ENCODE assay signal across 22 mouse cellular contexts in genomic region chr1:172539827-172540226, GRCm38 (mm10). TPM values are rescaled to one million over a fixed set of nuclear protein-coding genes. Genes with fewer than 3 reads are reported as not detected.
DNase-seq lines count a peak whose midpoint lies in the region; ATAC-seq and TF ChIP-seq lines count a peak whose summit lies in the region.
"Had no signal": no experiment of that assay in that cellular context is flagged by ENCODE, and none has a peak within 500 bp of the region (broad histone marks: within the 10 kb centered on the region; RNA-seq: fewer than 3 reads in every experiment).

No protein-coding gene starts in this region.

- H3K4me2 ChIP-seq in intestine, embryonic 15.5 days (replicated peaks) = no peak overlapping the region
- no peak overlapping the region for H3K4me2 ChIP-seq in intestine, embryonic 16.5 days (ENCODE audit: low read depth, low read length)
- no peak overlapping the region for H3K4me2 ChIP-seq in forebrain, embryonic 14.5 days (ENCODE audit: low read length)
- H3K4me2 ChIP-seq in limb, embryonic 13.5 days (replicated peaks) = no peak overlapping the region
- H3K4me2 ChIP-seq in stomach, embryonic 15.5 days = no peak overlapping the region
- H3K4me2 ChIP-seq: liver, embryonic 13.5 days had no signal

- 0 out of 2 replicates have a peak, but pooled peaks have one; percentile 31 for ATAC-seq in intestine, embryonic 15.5 days
- no peak; the same call in 1 of the 2 replicates for ATAC-seq in intestine, embryonic 16.5 days
- peak; percentile 49 for ATAC-seq in forebrain, embryonic 14.5 days
- 0 out of 2 replicates have a peak, but pooled peaks have one; percentile 49 for ATAC-seq in limb, embryonic 13.5 days (ENCODE audit: low FRiP score, low read depth)
- ATAC-seq in stomach, embryonic 15.5 days (ENCODE audit: insufficient read depth, low FRiP score, low read depth) = peak; percentile 47; the same call in 1 of the 2 replicates
- ATAC-seq: CD4-positive, CD25-positive, alpha-beta regulatory T cell, adult 4 months had no signal

- no peaks in the 10 kb centered on the region for H3K9me3 ChIP-seq in intestine, embryonic 15.5 days
- no peaks in the 10 kb centered on the region for H3K9me3 ChIP-seq in intestine, embryonic 16.5 days (ENCODE audit: control insufficient read depth, low read length)
- no peaks in the 10 kb centered on the region for H3K9me3 ChIP-seq in forebrain, embryonic 14.5 days (replicated peaks; ENCODE audit: control insufficient read depth, low read length)
- H3K9me3 ChIP-seq in limb, embryonic 13.5 days = no peaks in the 10 kb centered on the region
- no peaks in the 10 kb centered on the region for H3K9me3 ChIP-seq in stomach, embryonic 15.5 days
- H3K9me3 ChIP-seq: liver, embryonic 13.5 days had no signal

- H3K27me3 ChIP-seq in intestine, embryonic 15.5 days (replicated peaks) = no peaks in the 10 kb centered on the region
- H3K27me3 ChIP-seq in intestine, embryonic 16.5 days (replicated peaks; ENCODE audit: control insufficient read depth, insufficient read depth, low read length) = no peaks in the 10 kb centered on the region
- H3K27me3 ChIP-seq in forebrain, embryonic 14.5 days (replicated peaks; ENCODE audit: control insufficient read depth, insufficient read depth, low read length) = no peaks in the 10 kb centered on the region
- peaks cover 13% of the 10 kb centered on the region; the same call in 1 of the 2 replicates for H3K27me3 ChIP-seq in limb, embryonic 13.5 days
- H3K27me3 ChIP-seq in stomach, embryonic 15.5 days (replicated peaks) = no peaks in the 10 kb centered on the region

- DNase-seq in forebrain, embryonic 14.5 days (ENCODE audit: low spot score) = peak; percentile 47
- no peak for DNase-seq in gastrocnemius, adult 2 months
- no peak for DNase-seq in layer of hippocampus, adult 18-20 months (ENCODE audit: low spot score in 2 of 2)
- DNase-seq: adrenal gland, postnatal 10 days; cerebellum, adult 9-11 months; gastrocnemius, postnatal 10 days; heart, postnatal 10 days; kidney, postnatal 10 days; liver, embryonic 13.5 days; right cerebral cortex, postnatal 4 days; thymus, adult 2 months had no signal

- TF ChIP-seq CTCF in gastrocnemius, adult 2 months (IDR thresholded peaks at IDR 0.05) = no peak

- H3K4me1 ChIP-seq in intestine, embryonic 15.5 days (replicated peaks) = no peaks in the 10 kb centered on the region
- H3K4me1 ChIP-seq in intestine, embryonic 16.5 days (ENCODE audit: control insufficient read depth, insufficient read depth, low read length) = no peaks in the 10 kb centered on the region
- peaks cover 8% of the 10 kb centered on the region for H3K4me1 ChIP-seq in forebrain, embryonic 14.5 days (ENCODE audit: control insufficient read depth, insufficient read depth, low read length)
- peaks cover 21% of the 10 kb centered on the region for H3K4me1 ChIP-seq in limb, embryonic 13.5 days
- no peaks in the 10 kb centered on the region for H3K4me1 ChIP-seq in stomach, embryonic 15.5 days
- H3K4me1 ChIP-seq: liver, embryonic 13.5 days; megakaryocyte, embryonic 14.5 days had no signal

- intact Hi-C loops in gastrocnemius, adult 2 months (cut with DNase I) = no loop called here

- 64% methylated on average over 6 of the region's 6 CpGs for WGBS in intestine, embryonic 15.5 days
- 61% methylated on average over 6 of the region's 6 CpGs for WGBS in intestine, embryonic 16.5 days
- WGBS in forebrain, embryonic 14.5 days = 39% methylated on average over 6 of the region's 6 CpGs
- WGBS in limb, embryonic 13.5 days = 22% methylated on average over 6 of the region's 6 CpGs
- WGBS in stomach, embryonic 15.5 days = 56% methylated on average over 6 of the region's 6 CpGs

- H3K27ac ChIP-seq in intestine, embryonic 15.5 days = no peak overlapping the region
- H3K27ac ChIP-seq in intestine, embryonic 16.5 days (ENCODE audit: low read length) = no peak overlapping the region
- peak overlapping the region; percentile 53; the same call in 1 of the 2 replicates for H3K27ac ChIP-seq in forebrain, embryonic 14.5 days (ENCODE audit: low read depth, low read length)
- H3K27ac ChIP-seq in limb, embryonic 13.5 days = no peak overlapping the region
- H3K27ac ChIP-seq in stomach, embryonic 15.5 days = no peak overlapping the region
- no peak overlapping the region for H3K27ac ChIP-seq in gastrocnemius, adult 2 months
- H3K27ac ChIP-seq: liver, embryonic 13.5 days had no signal

- no peaks in the 10 kb centered on the region for H3K36me3 ChIP-seq in intestine, embryonic 15.5 days
- no peaks in the 10 kb centered on the region for H3K36me3 ChIP-seq in intestine, embryonic 16.5 days (ENCODE audit: control insufficient read depth, insufficient read depth, low read length)
- no peaks in the 10 kb centered on the region for H3K36me3 ChIP-seq in forebrain, embryonic 14.5 days (ENCODE audit: control insufficient read depth, insufficient read depth, low read length)
- H3K36me3 ChIP-seq in limb, embryonic 13.5 days = no peaks in the 10 kb centered on the region
- H3K36me3 ChIP-seq in stomach, embryonic 15.5 days = no peaks in the 10 kb centered on the region
- H3K36me3 ChIP-seq: liver, embryonic 13.5 days had no signal

- H3K9ac ChIP-seq in intestine, embryonic 15.5 days = no peak overlapping the region
- no peak overlapping the region for H3K9ac ChIP-seq in intestine, embryonic 16.5 days (ENCODE audit: low read depth, low read length)
- H3K9ac ChIP-seq in forebrain, embryonic 14.5 days (ENCODE audit: low read length) = no peak overlapping the region
- no peak overlapping the region for H3K9ac ChIP-seq in limb, embryonic 13.5 days
- no peak overlapping the region for H3K9ac ChIP-seq in stomach, embryonic 15.5 days
- H3K9ac ChIP-seq: liver, embryonic 13.5 days had no signal

- H3K4me3 ChIP-seq in intestine, embryonic 15.5 days (replicated peaks) = no peak overlapping the region
- no peak overlapping the region for H3K4me3 ChIP-seq in intestine, embryonic 16.5 days (ENCODE audit: low read length)
- no peak overlapping the region for H3K4me3 ChIP-seq in forebrain, embryonic 14.5 days (ENCODE audit: low read depth, low read length)
- no peak overlapping the region for H3K4me3 ChIP-seq in limb, embryonic 13.5 days
- no peak overlapping the region for H3K4me3 ChIP-seq in stomach, embryonic 15.5 days (replicated peaks)
- H3K4me3 ChIP-seq in gastrocnemius, adult 2 months = no peak overlapping the region
- H3K4me3 ChIP-seq: liver, embryonic 13.5 days; megakaryocyte, embryonic 14.5 days had no signal

RNA-seq across cellular contexts. Expression of gene Vsig8, which starts 15.9 kb away (rescaled TPM):
- polyA plus RNA-seq in intestine, embryonic 15.5 days (2015; fragmentation: Nextera tagmentation; extraction: Ambion mirVana) = 0.28 and 0.43 TPM in 2 replicates
- 0.15 and 0.31 TPM in 2 replicates for polyA plus RNA-seq in intestine, embryonic 16.5 days (2015; fragmentation: Nextera tagmentation; extraction: Ambion mirVana)
- polyA plus RNA-seq in forebrain, embryonic 14.5 days (2014; fragmentation: Nextera tagmentation; extraction: Ambion mirVana) = 0.11 and 0.28 TPM in 2 replicates
- polyA plus RNA-seq in limb, embryonic 13.5 days (2015; fragmentation: Nextera tagmentation; extraction: Ambion mirVana) = 0.33 TPM in 1 of 2 replicates, not detected in the other
- polyA plus RNA-seq in stomach, embryonic 15.5 days (2015; fragmentation: Nextera tagmentation; extraction: Ambion mirVana) = 0.46 and 1.8 TPM in 2 replicates
- total RNA-seq in gastrocnemius, adult 2 months (2021) = not detected
- under 1 TPM; 0.27 to 0.43 TPM for total RNA-seq in layer of hippocampus, adult 18-20 months (2021)
- total RNA-seq: gastrocnemius, postnatal 10 days; heart, adult 8-10 months had no signal
- polyA plus RNA-seq: CD4-positive, CD25-positive, alpha-beta regulatory T cell, adult 4 months; liver, embryonic 13.5 days had no signal

RNA-seq across cellular contexts. Expression of gene Cfap45, which starts 19.2 kb away (rescaled TPM):
- polyA plus RNA-seq in intestine, embryonic 15.5 days (2015; fragmentation: Nextera tagmentation; extraction: Ambion mirVana) = 1.1 and 1.2 TPM in 2 replicates
- 1.1 and 1.3 TPM in 2 replicates for polyA plus RNA-seq in intestine, embryonic 16.5 days (2015; fragmentation: Nextera tagmentation; extraction: Ambion mirVana)
- 2.4 and 3.3 TPM in 2 replicates for polyA plus RNA-seq in forebrain, embryonic 14.5 days (2014; fragmentation: Nextera tagmentation; extraction: Ambion mirVana)
- 1.0 and 1.7 TPM in 2 replicates for polyA plus RNA-seq in limb, embryonic 13.5 days (2015; fragmentation: Nextera tagmentation; extraction: Ambion mirVana)
- polyA plus RNA-seq in stomach, embryonic 15.5 days (2015; fragmentation: Nextera tagmentation; extraction: Ambion mirVana) = 2.4 TPM in 2 replicates
- total RNA-seq in gastrocnemius, adult 2 months (2021) = not detected
- 1 to 10 TPM; 3.4 to 4.0 TPM for total RNA-seq in layer of hippocampus, adult 18-20 months (2021)

RNA-seq across cellular contexts. Expression of gene Tagln2, which starts 40.0 kb away (rescaled TPM):
- polyA plus RNA-seq in intestine, embryonic 15.5 days (2015; fragmentation: Nextera tagmentation; extraction: Ambion mirVana) = 388 and 395 TPM in 2 replicates
- polyA plus RNA-seq in intestine, embryonic 16.5 days (2015; fragmentation: Nextera tagmentation; extraction: Ambion mirVana) = 469 and 470 TPM in 2 replicates
- 40.4 and 53.3 TPM in 2 replicates for polyA plus RNA-seq in forebrain, embryonic 14.5 days (2014; fragmentation: Nextera tagmentation; extraction: Ambion mirVana)
- 118 and 119 TPM in 2 replicates for polyA plus RNA-seq in limb, embryonic 13.5 days (2015; fragmentation: Nextera tagmentation; extraction: Ambion mirVana)
- 341 and 366 TPM in 2 replicates for polyA plus RNA-seq in stomach, embryonic 15.5 days (2015; fragmentation: Nextera tagmentation; extraction: Ambion mirVana)
- 10 to 100 TPM; 16.4 to 23.4 TPM for total RNA-seq in gastrocnemius, adult 2 months (2021)
- total RNA-seq in layer of hippocampus, adult 18-20 months (2021) = 10 to 100 TPM in 1 of 2 experiments, 1 to 10 TPM in 1; 9.2 to 11.7 TPM

RNA-seq across cellular contexts. Expression of gene Slamf8, which starts 50.5 kb away (rescaled TPM):
- polyA plus RNA-seq in intestine, embryonic 15.5 days (2015; fragmentation: Nextera tagmentation; extraction: Ambion mirVana) = 0.33 and 0.37 TPM in 2 replicates
- 0.64 and 0.66 TPM in 2 replicates for polyA plus RNA-seq in intestine, embryonic 16.5 days (2015; fragmentation: Nextera tagmentation; extraction: Ambion mirVana)
- not detected in 2 replicates for polyA plus RNA-seq in forebrain, embryonic 14.5 days (2014; fragmentation: Nextera tagmentation; extraction: Ambion mirVana)
- polyA plus RNA-seq in limb, embryonic 13.5 days (2015; fragmentation: Nextera tagmentation; extraction: Ambion mirVana) = 0.11 and 0.25 TPM in 2 replicates
- 0.31 and 0.44 TPM in 2 replicates for polyA plus RNA-seq in stomach, embryonic 15.5 days (2015; fragmentation: Nextera tagmentation; extraction: Ambion mirVana)
- under 1 TPM in 1 of 2 experiments, not detected in 1; 0.14 TPM for total RNA-seq in gastrocnemius, adult 2 months (2021)
- not detected for total RNA-seq in layer of hippocampus, adult 18-20 months (2021)
- total RNA-seq: gastrocnemius, postnatal 10 days; heart, postnatal 10 days; layer of hippocampus, postnatal 14 days; left cerebral cortex, postnatal 25 days had no signal
- polyA plus RNA-seq: lung, embryonic 16.5 days; neural tube, embryonic 11.5 days had no signal

RNA-seq across cellular contexts. Expression of gene Igsf9, which starts 58.2 kb away (rescaled TPM):
- polyA plus RNA-seq in intestine, embryonic 15.5 days (2015; fragmentation: Nextera tagmentation; extraction: Ambion mirVana) = 68.7 and 77.8 TPM in 2 replicates
- 109 and 110 TPM in 2 replicates for polyA plus RNA-seq in intestine, embryonic 16.5 days (2015; fragmentation: Nextera tagmentation; extraction: Ambion mirVana)
- 23.5 and 37.8 TPM in 2 replicates for polyA plus RNA-seq in forebrain, embryonic 14.5 days (2014; fragmentation: Nextera tagmentation; extraction: Ambion mirVana)
- polyA plus RNA-seq in limb, embryonic 13.5 days (2015; fragmentation: Nextera tagmentation; extraction: Ambion mirVana) = 47.9 and 53.2 TPM in 2 replicates
- 49.0 and 50.1 TPM in 2 replicates for polyA plus RNA-seq in stomach, embryonic 15.5 days (2015; fragmentation: Nextera tagmentation; extraction: Ambion mirVana)
- total RNA-seq in gastrocnemius, adult 2 months (2021) = under 1 TPM in 1 of 2 experiments, not detected in 1; 0.67 TPM
- total RNA-seq in layer of hippocampus, adult 18-20 months (2021) = 1 to 10 TPM; 3.9 to 4.8 TPM
